Mouse (Mus musculus) yolk sac, embryonic 10.5 days (tissue): Measurements from ENCODE around the gene Sox5.

ENCODE experiments used
- DNase-seq: peaks from one replicate; pipeline ENCODE4 v3.0.0-alpha.2; 2017; ENCODE audit warnings: low spot score

Sox5 gene

GRCm38 (mm10) chr6:144332027-144332426, 449.8 kb downstream of the Sox5 start:
- DNase-seq: no peak

GRCm38 (mm10) chr6:144329311-144329930, 452.4 kb downstream of the Sox5 start:
- no peak for DNase-seq

- no peak for DNase-seq
Measured at GRCm38 (mm10) chr6:144328779-144329178, 453.0 kb downstream of the Sox5 start.

GRCm38 (mm10) chr6:144326817-144327216, 455.0 kb downstream of the Sox5 start:
- no peak for DNase-seq

- DNase-seq: no peak
Measured at GRCm38 (mm10) chr6:144323372-144323771, 458.4 kb downstream of the Sox5 start.

- no peak for DNase-seq
Measured at GRCm38 (mm10) chr6:144322297-144323047, 459.3 kb downstream of the Sox5 start.

- no peak for DNase-seq
Measured at GRCm38 (mm10) chr6:144320327-144320726, 461.4 kb downstream of the Sox5 start.

GRCm38 (mm10) chr6:144319717-144320116, 462.1 kb downstream of the Sox5 start:
- DNase-seq: no peak

- peak; percentile 17 for DNase-seq
Measured at GRCm38 (mm10) chr6:144312781-144313754, 468.7 kb downstream of the Sox5 start.

GRCm38 (mm10) chr6:144312282-144312780, 469.4 kb downstream of the Sox5 start:
- no peak for DNase-seq

GRCm38 (mm10) chr6:144311754-144312153, 470.0 kb downstream of the Sox5 start:
- peak; percentile 52 for DNase-seq

- no peak for DNase-seq
Measured at GRCm38 (mm10) chr6:144309171-144309570, 472.6 kb downstream of the Sox5 start.

GRCm38 (mm10) chr6:144307551-144308149, 474.1 kb downstream of the Sox5 start:
- no peak for DNase-seq

- no peak for DNase-seq
Measured at GRCm38 (mm10) chr6:144302823-144303222, 479.0 kb downstream of the Sox5 start.

GRCm38 (mm10) chr6:144301082-144301481, 480.7 kb downstream of the Sox5 start:
- no peak for DNase-seq

GRCm38 (mm10) chr6:144299503-144299858, 482.3 kb downstream of the Sox5 start:
- no peak for DNase-seq

GRCm38 (mm10) chr6:144298641-144299502, 482.9 kb downstream of the Sox5 start:
- DNase-seq: no peak

- DNase-seq: no peak
Measured at GRCm38 (mm10) chr6:144297846-144298245, 483.9 kb downstream of the Sox5 start.

GRCm38 (mm10) chr6:144297131-144297530, 484.6 kb downstream of the Sox5 start:
- DNase-seq: no peak

- DNase-seq: no peak
Measured at GRCm38 (mm10) chr6:144291526-144291925, 490.3 kb downstream of the Sox5 start.

GRCm38 (mm10) chr6:144286122-144286521, 495.7 kb downstream of the Sox5 start:
- no peak for DNase-seq
